Comparison of ENCODE assay signal across 17 mouse cellular contexts in genomic region chr2:160728972-160729371, GRCm38 (mm10). TPM values are rescaled to one million over a fixed set of nuclear protein-coding genes. Genes with fewer than 3 reads are reported as not detected.
DNase-seq lines count a peak whose midpoint lies in the region; ATAC-seq and TF ChIP-seq lines count a peak whose summit lies in the region.
"Had no signal": no experiment of that assay in that cellular context is flagged by ENCODE, and none has a peak within 500 bp of the region (broad histone marks: within the 10 kb centered on the region; RNA-seq: fewer than 3 reads in every experiment).

No protein-coding gene starts in this region.

- peak; percentile 34 for DNase-seq in forebrain, embryonic 11.5 days (ENCODE audit: low spot score)
- DNase-seq in left cerebral cortex, adult 2 months (ENCODE audit: extremely low spot score in 1 of 2, low spot score in 2 of 2) = peak in 1 of 2 experiments; percentile 65
- DNase-seq in left cerebral cortex, postnatal 4 days = no peak
- peak; percentile 8 for DNase-seq in thymus, postnatal 4 days
- no peak for DNase-seq in thymus, postnatal 36 days
- DNase-seq in cerebellum, postnatal 10 days = no peak
- DNase-seq in adrenal gland, postnatal 36 days = no peak
- DNase-seq: cerebellum, adult 9-11 months; kidney, adult 8-10 months; kidney, postnatal 36 days; layer of hippocampus, postnatal 36 days; lung, postnatal 14 days; retina, postnatal 1 day; thymus, adult 2 months had no signal

- no peaks in the 10 kb centered on the region for H3K9me3 ChIP-seq in forebrain, embryonic 11.5 days (ENCODE audit: control insufficient read depth, low read length)
- no peaks in the 10 kb centered on the region for H3K9me3 ChIP-seq in forebrain, embryonic 13.5 days (replicated peaks)
- H3K9me3 ChIP-seq: liver, embryonic 12.5 days had no signal

- no peak for ATAC-seq in forebrain, embryonic 11.5 days (replicated peaks; ENCODE audit: low FRiP score)
- ATAC-seq in forebrain, embryonic 13.5 days = no peak
- ATAC-seq: hindbrain, embryonic 16.5 days; liver, embryonic 12.5 days had no signal

- no peaks in the 10 kb centered on the region for H3K27me3 ChIP-seq in forebrain, embryonic 11.5 days (ENCODE audit: control insufficient read depth, insufficient read depth, low read length)
- no peaks in the 10 kb centered on the region for H3K27me3 ChIP-seq in forebrain, embryonic 13.5 days

- intact Hi-C loops in left cerebral cortex, adult 2 months (cut with DNase I) = no loop called here
- intact Hi-C loops in left cerebral cortex, postnatal 4 days (cut with DNase I) = no loop called here

- H3K4me3 ChIP-seq in forebrain, embryonic 11.5 days (ENCODE audit: low read depth, low read length) = no peak overlapping the region
- H3K4me3 ChIP-seq in forebrain, embryonic 13.5 days = no peak overlapping the region
- H3K4me3 ChIP-seq in left cerebral cortex, adult 2 months = no peak overlapping the region
- H3K4me3 ChIP-seq: liver, embryonic 12.5 days had no signal

- TF ChIP-seq CTCF in left cerebral cortex, adult 2 months (IDR thresholded peaks at IDR 0.05) = no peak

- no peak overlapping the region for H3K9ac ChIP-seq in forebrain, embryonic 11.5 days (ENCODE audit: low read length)
- no peak overlapping the region for H3K9ac ChIP-seq in forebrain, embryonic 13.5 days
- H3K9ac ChIP-seq: liver, embryonic 12.5 days had no signal

- WGBS in forebrain, embryonic 11.5 days = 96% methylated on average over 3 of the region's 3 CpGs
- 93% methylated on average over 3 of the region's 3 CpGs for WGBS in forebrain, embryonic 13.5 days

- H3K4me2 ChIP-seq in forebrain, embryonic 11.5 days (ENCODE audit: low read depth, low read length, severe bottlenecking) = no peak overlapping the region
- H3K4me2 ChIP-seq in forebrain, embryonic 13.5 days = no peak overlapping the region
- H3K4me2 ChIP-seq: liver, embryonic 12.5 days had no signal

- no peak overlapping the region for H3K27ac ChIP-seq in forebrain, embryonic 11.5 days (ENCODE audit: low read depth, low read length)
- no peak overlapping the region for H3K27ac ChIP-seq in forebrain, embryonic 13.5 days
- peak overlapping the region; percentile 44; the same call in 1 of the 2 replicates for H3K27ac ChIP-seq in left cerebral cortex, adult 2 months
- H3K27ac ChIP-seq: liver, embryonic 12.5 days had no signal

- peaks cover 9% of the 10 kb centered on the region for H3K4me1 ChIP-seq in forebrain, embryonic 11.5 days (replicated peaks; ENCODE audit: control insufficient read depth, insufficient read depth, low read length)
- peaks cover 35% of the 10 kb centered on the region for H3K4me1 ChIP-seq in forebrain, embryonic 13.5 days

- H3K36me3 ChIP-seq in forebrain, embryonic 11.5 days (ENCODE audit: control insufficient read depth, insufficient read depth, low read length) = no peaks in the 10 kb centered on the region; the same call in 1 of the 2 replicates
- peaks cover 22% of the 10 kb centered on the region for H3K36me3 ChIP-seq in forebrain, embryonic 13.5 days (ENCODE audit: poor library complexity, severe bottlenecking)

RNA-seq across cellular contexts. Expression of gene Plcg1, which starts 2.1 kb away (rescaled TPM):
- 80.7 and 80.8 TPM in 2 replicates for polyA plus RNA-seq in forebrain, embryonic 11.5 days (2014; fragmentation: Nextera tagmentation; extraction: Ambion mirVana)
- 66.8 and 70.1 TPM in 2 replicates for polyA plus RNA-seq in forebrain, embryonic 13.5 days (2015; fragmentation: Nextera tagmentation; extraction: Ambion mirVana)
- total RNA-seq in left cerebral cortex, adult 2 months (2021) = 100 to 1,000 TPM; 117 to 123 TPM
- 100 to 1,000 TPM; 176 to 190 TPM for total RNA-seq in left cerebral cortex, postnatal 4 days (2021)
- total RNA-seq in adrenal gland, postnatal 36 days (2021) = 10 to 100 TPM; 51.7 to 62.2 TPM

Comparison
In these comparisons a context has a peak if more than half of its experiments do, and no peak if none do; other contexts are left out.
1. DNase-seq: peak in forebrain, embryonic 11.5 days (single experiment) and thymus, postnatal 4 days (single experiment); none in left cerebral cortex, postnatal 4 days (single experiment), thymus, postnatal 36 days (0 of 2), cerebellum, postnatal 10 days (0 of 2) and adrenal gland, postnatal 36 days (0 of 2).